Mouse (Mus musculus) layer of hippocampus, adult 9-11 months (tissue): ENCODE measurements around the gene Fcer1a.
"Not testable (repeated sequence)": the region's sequence is repeated elsewhere in the genome, so short reads cannot be mapped to it uniquely, and the experiment has no call there.

Source experiments
- DNase-seq: peaks from one replicate; pipeline ENCODE4 v3.0.0; 2022

The Fcer1a gene

DNA sequence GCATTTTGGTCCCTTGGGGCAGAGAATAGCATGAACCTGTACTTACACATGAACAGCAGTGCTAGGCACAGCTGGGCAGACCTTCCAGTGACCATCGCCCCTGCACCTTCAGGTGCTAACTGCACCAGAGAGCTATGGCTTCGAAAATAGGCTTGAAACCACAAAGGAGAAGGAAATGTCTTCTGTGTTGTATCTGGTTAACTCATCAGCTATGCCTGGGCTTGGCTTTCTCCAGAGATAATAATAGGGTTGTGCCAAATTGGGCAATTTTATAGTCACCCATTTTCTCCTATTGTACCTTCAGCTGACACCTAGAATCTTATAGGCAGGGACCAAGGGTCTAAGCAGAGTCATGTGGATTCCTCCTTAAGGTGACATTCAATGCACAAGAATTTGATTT, at the start of gene Fcer1a:
TSS of gene Fcer1a (minus strand) at position 134 of the 400 bp plus-strand sequence.
- DNase-seq = no peak

DNA sequence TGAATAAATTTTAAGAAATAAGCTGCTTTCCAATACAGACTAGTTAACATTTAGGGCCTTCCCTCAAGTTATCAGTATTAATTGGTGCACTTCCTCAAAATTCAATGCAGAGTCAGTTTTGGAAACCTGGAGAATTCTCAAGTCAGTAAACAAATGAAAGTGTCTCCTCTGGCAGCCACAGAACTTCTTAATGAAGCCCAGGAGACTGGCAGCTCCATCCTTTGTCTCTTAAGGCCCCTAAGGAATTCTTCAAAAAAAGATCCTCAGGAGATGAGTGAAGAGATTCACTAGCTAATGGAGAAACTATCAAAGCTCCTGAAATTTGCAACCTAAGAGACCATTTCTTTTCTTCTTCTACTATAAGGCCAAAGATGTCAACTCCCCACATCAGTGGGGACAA, 38.7 kb upstream of the Fcer1a start, which contains the start of gene Olfr418:
TSS of gene Olfr418 (plus strand) at position 301 of the 400 bp plus-strand sequence.
- DNase-seq = no peak

DNA sequence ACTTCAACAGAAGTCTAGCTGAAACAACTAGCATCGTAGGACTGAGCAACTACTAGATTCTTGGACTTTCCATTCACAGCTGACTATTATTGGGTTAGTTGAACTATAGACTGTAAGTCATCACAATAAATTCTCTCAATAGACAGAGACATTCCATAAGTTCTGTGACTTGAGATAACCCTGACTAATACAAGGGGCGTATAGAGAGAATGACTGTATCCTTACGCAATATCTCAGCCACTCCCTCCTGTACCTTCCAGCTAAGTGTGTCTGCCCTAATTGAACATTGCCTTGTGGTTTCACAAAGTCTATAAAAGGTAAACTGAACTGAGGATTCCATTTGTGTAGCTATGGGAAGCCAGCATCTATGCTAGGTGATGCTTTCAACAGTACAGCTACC, 22.9 kb upstream of the Fcer1a start:
- DNase-seq = no peak

DNA sequence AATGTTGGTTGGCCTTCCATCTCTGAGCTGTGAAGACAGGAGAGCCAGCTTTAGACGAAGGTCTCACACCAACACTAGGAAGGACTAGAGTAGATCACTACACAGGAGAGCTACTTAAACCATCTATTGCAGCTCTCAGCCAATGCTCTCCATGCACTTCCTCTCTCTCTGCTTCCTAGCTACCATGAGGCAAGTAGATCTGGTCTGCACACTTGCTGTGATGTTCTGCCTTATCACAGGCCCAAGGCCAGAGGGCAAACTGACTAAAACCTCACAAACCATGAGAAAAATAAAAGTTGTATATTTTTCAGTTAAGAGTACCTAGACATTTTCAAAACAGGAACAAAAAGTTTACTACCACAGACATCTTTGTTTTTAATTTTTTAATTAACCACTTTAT, 10.0 kb upstream of the Fcer1a start:
- not testable (repeated sequence) for DNase-seq

DNA sequence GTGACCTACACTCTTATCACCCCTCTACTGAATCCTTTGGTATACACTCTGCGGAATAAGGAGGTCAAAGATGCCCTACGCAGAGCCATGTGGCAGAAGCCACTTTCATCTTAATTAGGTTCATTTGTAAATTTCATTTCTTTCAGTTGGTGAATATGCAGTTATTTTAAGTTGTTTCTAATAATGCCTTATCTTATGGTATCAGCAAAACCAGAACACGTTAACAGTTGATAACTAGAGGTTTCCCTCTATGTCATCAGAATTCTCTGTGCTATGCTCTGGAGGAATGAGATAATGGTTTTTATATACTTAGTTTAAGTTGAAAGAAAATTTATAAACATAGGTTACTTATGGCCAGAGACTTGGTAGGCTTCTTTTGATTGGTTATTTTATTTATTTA, 10.5 kb downstream of the Fcer1a start:
- no peak for DNase-seq

DNA sequence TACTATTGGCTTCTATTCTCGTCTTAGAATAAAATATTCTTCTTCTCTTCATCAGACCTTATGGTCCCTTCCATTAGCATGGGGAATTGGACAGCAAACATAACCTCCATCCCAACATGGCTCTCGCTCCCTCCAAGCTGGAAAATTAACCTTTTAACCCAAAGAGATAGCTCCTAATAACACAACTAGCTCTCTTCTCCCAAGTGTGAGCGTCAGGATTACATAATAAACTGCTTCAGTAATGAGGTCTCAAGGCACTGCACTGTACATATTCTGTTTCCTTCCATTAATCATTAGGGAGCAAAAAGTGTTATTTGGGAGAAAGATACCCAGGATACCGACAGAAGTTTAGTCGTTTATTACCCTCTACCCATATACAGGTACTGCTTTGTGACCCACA, 14.9 kb downstream of the Fcer1a start, which contains the start of gene Olfr1404:
TSS of gene Olfr1404 (plus strand) at position 301 of the 400 bp plus-strand sequence.
- no peak for DNase-seq

DNA sequence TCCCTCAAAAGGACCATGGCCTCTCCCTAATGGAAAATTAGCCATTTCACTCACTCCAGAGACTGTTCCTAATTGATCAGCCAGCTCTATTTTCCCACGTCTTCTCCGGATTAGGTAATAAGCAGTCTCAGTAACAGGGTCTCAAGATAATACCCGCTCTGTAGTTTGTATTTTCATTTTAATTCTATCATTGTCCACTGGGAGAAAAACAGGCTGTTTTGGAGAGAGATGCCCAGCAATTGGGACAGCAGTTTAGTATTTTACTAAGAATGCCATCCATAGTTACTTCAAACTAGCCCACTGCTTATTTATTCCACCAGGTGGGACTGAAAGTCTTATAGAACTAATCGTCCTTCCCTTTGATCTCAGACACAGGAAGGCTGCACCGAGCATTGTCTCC, 29.5 kb downstream of the Fcer1a start, which contains the start of gene Olfr218:
TSS of gene Olfr218 (plus strand) at position 301 of the 400 bp plus-strand sequence.
- no peak for DNase-seq

DNA sequence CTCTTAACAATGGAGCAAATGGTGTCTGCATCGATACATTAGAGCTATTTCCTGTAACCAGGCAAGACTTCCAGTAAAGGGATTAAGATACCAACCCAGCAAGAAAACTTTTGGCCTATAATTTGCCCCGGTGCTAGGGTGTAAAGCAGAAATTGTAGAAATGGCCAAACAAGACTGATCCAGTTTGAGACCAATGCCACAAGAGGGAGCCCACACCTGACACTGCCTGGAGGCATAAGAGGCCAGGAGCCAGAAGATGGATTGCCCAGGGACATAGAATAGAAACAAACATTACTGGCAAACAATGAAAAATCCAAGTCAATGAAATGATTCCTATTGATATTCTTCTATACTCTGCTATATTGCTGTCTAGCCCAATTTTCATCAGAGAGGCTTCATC, 30.7 kb downstream of the Fcer1a start:
- DNase-seq = no peak

DNA sequence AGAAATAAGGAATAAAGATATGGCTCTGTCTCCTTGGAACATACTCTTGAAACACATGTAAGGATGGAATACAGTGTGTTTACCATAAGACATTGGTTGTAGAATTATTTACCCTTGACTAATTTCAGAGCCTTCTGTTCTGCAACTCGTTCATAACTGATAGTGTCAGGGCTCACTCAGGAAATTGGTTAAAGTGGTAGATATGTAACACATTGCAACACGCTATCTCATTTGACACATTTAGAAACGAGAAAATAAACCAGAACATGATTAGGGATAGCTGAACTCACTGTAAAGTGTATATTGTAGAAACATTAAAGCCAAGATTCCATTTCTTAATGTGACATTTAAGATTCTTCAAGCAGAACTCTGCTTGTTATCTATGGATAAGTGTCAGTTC, 35.0 kb downstream of the Fcer1a start:
- DNase-seq = no peak

DNA sequence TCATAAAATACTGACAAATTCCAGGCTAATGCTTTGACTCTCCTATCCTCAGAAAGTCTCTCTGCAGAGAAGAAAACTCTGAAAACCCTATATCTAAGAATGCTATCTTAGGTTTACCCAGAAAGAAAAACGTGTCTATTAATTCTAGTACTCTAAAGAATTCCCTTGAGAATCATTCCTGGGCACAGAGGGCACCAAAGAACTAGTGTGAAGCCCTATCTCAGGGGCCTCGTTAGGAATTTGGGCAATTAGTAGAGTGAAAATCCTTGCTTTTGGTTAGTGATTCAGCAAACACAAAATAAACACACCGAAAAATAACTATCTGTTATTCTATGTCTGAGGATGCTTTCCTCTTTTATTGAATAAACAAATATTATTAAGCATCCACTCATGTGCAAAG, 36.5 kb downstream of the Fcer1a start, which contains the start of gene Olfr1406:
TSS of gene Olfr1406 (minus strand) at position 101 of the 400 bp plus-strand sequence.
- no peak for DNase-seq

DNA sequence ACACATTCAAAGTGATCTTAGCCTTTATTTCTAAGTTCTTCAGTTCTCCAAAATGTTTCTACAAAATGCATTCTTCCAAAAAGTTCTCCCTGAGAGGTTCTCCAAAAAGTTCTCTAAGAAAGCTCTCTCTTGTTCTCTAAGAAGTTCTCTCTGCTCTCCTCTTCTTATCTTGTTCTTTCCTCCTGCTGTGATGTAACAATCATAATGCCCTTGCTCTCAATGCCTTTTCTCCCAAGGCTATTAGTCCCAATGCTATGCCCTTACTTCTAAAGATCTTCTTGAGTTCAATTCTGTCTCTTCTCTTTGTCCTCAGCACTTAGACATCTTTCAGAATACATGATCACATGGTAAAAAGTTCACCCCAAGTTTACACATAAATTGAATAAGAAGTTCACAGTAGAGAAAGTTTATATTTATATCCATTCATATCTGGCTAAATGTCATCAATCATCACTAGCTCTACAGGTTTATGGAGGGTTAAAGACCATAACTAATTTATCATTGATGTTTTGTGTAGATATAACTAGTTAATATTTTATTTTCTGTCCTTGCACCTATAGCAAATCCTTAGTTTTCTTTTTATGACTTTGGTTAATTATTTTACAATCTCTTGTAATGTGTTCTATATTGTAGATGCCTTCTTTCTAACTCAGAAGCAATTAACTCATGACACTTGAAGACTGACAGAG, 52.7 kb downstream of the Fcer1a start:
- no peak for DNase-seq
